Mouse (Mus musculus): ENCODE data around the gene Ccdc167.

GRCm38 (mm10) chr17:29671021-29671420, 45.8 kb downstream of the Ccdc167 start:
- TF ChIP-seq POLR2A (IDR thresholded peaks at IDR 0.05; ENCODE audit: borderline replicate concordance, extremely low read depth, low read depth, low read length) = no peak
- no peak for TF ChIP-seq CTCF (IDR thresholded peaks at IDR 0.05; ENCODE audit: insufficient read depth, low read length)
